Mouse (Mus musculus) spleen, adult 12 weeks (tissue): ENCODE data around the gene Mobp.

Experiments
- DNase-seq: peaks from one replicate; pipeline ENCODE4 v3.0.0; 2022; ENCODE audit warnings: low spot score

The Mobp gene

DNA sequence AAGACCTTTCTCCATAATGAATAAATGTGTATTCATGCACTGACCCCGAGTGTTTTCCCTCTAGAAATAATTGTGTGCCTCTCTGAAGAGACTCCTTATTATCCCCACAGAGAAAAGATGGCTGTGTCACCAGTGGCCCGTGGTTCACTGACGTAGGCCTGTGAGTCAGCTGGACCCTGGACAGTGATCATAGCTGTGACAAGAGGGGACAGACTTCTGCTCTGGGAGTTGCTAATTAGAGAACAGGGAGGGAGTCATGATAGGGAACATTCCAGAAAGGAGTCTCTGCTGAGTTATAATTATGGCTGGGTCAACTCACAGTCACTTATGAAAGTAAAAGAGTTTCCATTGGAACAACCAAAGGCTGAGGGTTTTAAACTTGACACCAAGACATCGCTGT, 61.4 kb downstream of the Mobp start:
- DNase-seq: no peak

DNA sequence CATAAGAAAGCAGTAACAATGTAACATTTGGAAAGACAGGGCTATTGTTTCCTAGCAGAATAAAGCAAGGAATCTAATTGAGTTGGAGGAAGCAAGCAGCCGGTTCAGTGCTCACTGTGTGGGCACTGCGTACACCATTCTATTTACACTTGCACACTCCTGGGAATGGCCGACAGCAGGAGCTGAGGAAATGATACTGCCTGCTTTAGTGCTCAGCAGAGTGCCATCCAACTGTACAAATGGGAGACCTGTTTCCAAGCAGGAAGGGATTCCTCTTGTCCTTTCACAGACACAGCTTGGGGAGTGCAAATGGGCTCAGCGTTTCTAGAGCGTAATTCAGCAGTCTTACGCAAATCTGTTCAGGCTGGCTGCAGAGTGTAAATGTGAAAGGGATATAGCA, 63.4 kb downstream of the Mobp start:
- no peak for DNase-seq

DNA sequence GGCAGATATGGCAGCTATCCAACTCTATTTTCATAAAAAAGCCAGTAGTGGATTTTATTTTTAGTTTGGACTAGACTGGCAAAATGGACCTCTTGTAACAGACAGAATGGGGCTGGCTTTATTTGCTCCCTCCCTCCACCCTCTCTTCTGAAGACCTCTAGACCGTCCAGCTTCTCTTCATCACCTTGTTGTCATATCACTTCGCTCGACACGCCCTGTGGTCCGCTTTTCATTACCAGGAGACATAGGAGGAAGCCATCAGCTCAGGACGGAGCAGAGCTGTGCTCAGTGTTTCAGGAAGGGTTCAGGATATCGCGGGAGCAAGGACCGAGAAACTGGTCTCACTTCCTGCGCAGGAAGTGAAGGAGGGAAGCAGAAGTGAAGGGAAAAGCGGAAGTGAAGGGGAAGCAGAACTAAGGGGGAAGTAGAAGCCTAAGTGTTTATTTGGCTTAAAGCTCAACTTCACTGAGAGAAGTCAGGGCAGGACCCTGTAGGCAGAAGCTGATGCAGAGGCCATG, 65.5 kb downstream of the Mobp start:
- no peak for DNase-seq

DNA sequence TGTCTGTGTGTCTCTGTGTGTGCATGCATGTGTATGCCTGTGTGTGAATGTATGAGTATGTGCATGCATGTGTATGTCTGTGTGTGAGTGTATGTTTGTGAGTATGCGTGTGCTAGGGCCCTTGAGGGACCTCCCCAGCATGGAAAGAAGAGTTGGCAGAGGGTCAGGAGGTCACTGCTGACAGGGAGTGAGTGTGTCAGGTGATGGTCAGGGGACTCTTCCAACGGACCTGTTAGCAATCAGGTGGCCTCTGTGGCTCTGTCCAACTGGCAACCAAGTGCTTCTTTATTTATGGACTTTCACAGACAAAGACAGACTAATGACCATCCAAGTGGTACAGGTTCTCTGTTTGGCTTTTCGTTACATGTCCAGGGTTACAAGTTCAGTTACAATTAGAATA, 69.9 kb downstream of the Mobp start:
- no peak for DNase-seq
